Mouse (Mus musculus) cerebellum, postnatal 25 days (tissue): Measurements from ENCODE around the gene Nek10.
"Not testable (repeated sequence)": the region's sequence is repeated elsewhere in the genome, so short reads cannot be mapped to it uniquely, and the experiment has no call there.

Source experiments
- DNase-seq, 2 experiments: peaks; one replicate each; pipeline ENCODE4 v3.0.0; 2021; ENCODE audit warnings: mixed read lengths in 2 of 2

The Nek10 gene

GRCm38 (mm10) chr14:14803115-14803514 lies at the start of gene Nek10:
TSS of gene Nek10 (plus strand) at chr14:14803415.
- not testable (repeated sequence) for DNase-seq

DNA sequence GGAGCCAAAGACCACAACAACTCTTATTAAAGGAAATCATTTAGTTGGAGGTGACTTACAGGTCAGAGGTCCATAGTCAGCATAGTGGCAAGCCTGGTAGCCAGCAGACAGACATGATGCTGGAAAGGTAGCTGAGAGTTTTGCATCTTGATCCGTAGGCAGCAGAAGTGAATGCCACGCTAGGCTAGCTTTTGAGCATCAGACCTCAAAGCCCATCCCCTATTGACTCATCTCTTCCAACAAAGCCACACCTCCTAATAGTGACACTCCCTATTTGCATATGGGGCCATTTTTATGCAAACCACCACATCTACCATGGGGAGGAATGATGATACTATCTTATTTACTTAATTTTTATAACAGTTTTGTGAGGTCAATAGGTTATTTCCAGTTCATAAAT lies 22.0 kb upstream of the Nek10 start:
- no peak for DNase-seq

DNA sequence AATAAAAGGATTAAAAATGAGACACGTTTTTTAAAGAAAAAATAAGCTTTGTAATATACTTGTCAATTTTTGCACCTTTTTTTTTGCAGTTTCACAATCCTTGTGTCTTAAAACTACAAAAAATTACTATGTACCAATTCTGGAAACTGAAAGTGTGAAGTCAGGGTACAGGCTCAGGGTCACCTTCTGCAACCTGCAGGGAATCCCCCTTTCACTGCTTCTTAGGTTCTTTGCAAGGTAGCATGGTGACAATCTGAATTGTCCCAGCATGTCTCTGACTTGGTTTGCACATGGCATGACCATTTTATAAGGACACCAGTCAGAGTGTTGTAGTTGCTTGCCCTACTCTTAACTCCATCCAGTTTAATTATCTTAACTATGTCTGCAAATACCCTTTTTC lies 19.0 kb upstream of the Nek10 start:
- DNase-seq: no peak

DNA sequence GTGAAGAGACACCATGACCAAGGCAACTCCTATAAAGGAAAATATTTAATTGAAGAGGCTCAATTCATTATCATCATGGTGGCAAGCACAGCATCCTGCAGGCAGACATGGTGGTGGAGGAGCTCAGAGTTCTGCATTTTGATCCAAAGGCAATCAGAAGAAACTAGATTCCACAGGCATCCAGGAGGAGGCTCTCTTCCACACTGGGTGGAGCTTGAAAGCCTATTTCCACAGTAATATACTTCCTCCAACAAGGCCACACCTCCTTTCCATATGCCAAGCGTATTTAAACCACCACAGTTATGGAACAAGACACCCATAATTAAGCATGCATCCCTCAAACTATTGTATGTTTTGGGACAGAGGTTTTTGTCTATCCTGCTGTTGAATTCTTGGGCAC lies 16.2 kb upstream of the Nek10 start:
- no peak for DNase-seq

- no peak for DNase-seq
These were observed 13.3 kb upstream of the Nek10 start for GRCm38 (mm10) chr14:14789840-14790470.

DNA sequence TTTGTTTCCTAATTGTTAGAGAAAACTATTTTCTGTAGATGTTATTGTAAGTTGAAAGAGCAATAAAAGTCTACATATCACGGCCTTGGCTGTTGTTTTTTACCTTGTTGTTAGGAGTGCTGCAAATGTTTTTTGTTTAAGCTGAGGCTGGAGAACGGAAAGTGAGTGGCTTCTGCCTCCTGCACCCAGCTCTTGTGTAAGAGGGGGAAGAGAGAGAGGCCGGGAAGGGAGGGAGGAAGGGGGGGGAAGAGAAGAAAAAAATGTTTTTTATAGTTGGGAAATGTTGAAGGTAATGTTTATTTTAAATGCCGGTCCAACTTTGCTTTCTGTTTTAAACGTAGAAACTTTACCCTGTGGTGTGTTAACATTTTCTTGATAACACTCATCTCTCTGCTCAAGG lies 3.4 kb upstream of the Nek10 start:
- DNase-seq: no peak

DNA sequence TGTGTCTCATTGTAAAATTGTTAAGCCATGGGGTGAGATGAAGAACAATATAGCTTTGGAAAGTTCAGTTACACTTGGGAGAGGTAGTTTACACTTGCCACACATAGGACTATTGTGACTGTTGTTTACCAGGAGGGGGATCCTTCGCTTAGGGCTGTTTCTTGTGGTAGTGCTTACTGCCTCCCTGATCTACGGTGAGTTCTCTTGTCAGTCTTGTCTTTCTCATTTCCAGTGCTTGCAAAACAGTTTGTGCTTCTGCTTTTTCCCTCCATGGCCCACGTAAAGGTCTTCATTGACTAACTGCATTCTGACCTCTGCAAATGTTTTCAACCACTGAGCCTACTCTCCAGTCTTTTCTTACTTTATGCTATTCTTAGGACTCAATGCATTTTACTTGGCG lies 2.9 kb upstream of the Nek10 start:
- no peak for DNase-seq

GRCm38 (mm10) chr14:14800810-14801209 lies 2.4 kb upstream of the Nek10 start:
- DNase-seq: no peak

GRCm38 (mm10) chr14:14803921-14804517 lies 804 bp downstream of the Nek10 start:
- peak in 1 of 2 experiments; percentile 8 for DNase-seq

- no peak for DNase-seq
These were observed 1.4 kb downstream of the Nek10 start for GRCm38 (mm10) chr14:14804518-14805212.

- DNase-seq: peak; percentile 83 to 85
These were observed 29.5 kb downstream of the Nek10 start for GRCm38 (mm10) chr14:14832520-14833240.

GRCm38 (mm10) chr14:14833498-14833897 lies 30.3 kb downstream of the Nek10 start:
- no peak for DNase-seq

GRCm38 (mm10) chr14:14834266-14834665 lies 31.1 kb downstream of the Nek10 start:
- no peak for DNase-seq

DNA sequence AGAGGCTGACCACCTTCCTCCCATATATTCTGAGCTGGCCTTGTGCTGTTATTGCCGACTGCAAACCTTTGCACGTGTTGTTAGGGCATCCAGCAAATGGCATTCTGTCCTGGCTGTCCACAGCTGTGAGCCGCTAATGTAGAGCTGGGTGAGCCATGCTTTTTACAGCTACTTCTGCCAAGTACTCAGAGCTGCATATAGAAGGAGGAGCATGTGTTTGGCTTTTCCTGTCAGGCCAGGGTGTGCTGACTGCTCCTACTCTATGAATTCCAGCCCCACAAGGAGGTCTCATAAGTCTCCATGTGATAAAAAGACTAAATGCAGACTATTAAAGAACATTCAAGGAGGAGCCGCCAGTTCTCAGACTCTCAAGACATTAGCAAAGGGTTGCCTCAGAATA lies 34.4 kb downstream of the Nek10 start:
- DNase-seq: peak in 1 of 2 experiments; percentile 32

DNA sequence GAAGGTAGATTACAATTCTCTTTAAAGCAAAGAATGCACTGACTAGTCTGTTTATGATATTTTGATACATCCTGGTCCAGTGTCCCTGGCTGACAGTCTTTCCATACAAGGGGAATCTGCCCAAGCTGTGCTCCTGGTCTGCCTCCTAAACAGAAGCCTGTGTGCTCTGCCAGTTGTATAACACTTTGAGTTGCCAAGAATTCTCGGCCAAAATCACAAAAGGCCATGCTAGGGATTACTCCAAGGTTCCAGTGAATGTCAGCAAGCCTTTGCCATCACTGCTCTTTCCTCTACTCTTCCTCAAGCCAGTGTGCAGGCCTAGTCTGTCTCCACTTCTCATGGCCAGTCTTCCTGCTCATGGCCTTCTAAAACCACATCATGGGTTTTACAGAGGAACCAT lies 34.9 kb downstream of the Nek10 start:
- peak; percentile 53 to 56 for DNase-seq

- DNase-seq: no peak
These were observed 39.7 kb downstream of the Nek10 start for GRCm38 (mm10) chr14:14842734-14843530.

- DNase-seq: peak in 1 of 2 experiments; percentile 36
These were observed 49.6 kb downstream of the Nek10 start for GRCm38 (mm10) chr14:14852838-14853237.

GRCm38 (mm10) chr14:14860331-14860730 lies 57.1 kb downstream of the Nek10 start:
- DNase-seq: no peak

- peak; percentile 82 to 89 for DNase-seq
These were observed 60.6 kb downstream of the Nek10 start for GRCm38 (mm10) chr14:14863690-14864356.

- DNase-seq: no peak
These were observed 66.0 kb downstream of the Nek10 start for GRCm38 (mm10) chr14:14869239-14869638.

DNA sequence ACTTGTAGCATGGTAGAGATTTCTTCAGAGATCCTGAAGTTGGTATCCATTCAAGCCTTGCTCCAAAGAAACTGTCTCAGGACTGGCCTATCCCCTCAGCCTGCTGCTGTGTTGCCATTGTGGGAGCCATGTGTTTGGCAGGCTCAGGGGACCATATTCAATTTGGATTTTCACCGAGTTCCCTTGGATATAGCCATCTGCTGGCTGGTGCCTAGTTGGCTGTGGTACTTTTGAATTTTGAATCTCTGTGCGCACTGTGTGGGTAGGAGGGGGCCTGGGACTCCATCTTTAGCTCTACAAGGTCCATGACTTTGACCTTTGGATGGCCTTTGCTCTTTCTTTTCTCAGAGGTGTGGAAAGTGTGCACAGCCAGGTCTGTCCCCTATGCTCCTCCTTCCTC lies 66.8 kb downstream of the Nek10 start:
- DNase-seq: peak in 1 of 2 experiments; percentile 19

DNA sequence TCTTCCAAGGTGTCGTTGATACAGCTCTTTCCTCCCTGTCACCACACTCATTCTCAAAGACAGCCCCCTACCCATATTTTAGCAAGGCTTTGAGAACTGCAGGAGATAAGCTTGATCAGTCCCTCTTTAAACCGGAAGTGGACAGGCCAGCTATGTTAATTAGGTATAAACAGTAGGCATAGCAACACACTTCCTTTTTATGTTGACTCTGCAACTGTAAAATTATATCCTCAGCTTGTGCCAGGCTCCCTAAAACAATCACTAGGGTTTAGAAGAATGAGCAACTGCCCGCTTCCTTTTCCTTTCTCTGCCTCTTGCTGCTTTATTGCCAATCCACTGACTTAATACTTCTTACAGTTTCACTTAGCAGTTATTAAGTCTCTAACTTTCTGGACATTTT lies 67.2 kb downstream of the Nek10 start:
- DNase-seq: no peak
